Mouse (Mus musculus) spleen, adult 12 weeks (tissue): ENCODE results near the gene Fam78b.

Experiments used
- DNase-seq: peaks from one replicate; pipeline ENCODE4 v3.0.0; 2022; ENCODE audit warnings: low spot score

Gene Fam78b

GRCm38 (mm10) chr1:167001174-167001843 is at the start of gene Fam78b:
Gene Fam78b (plus strand): TSS chr1:167001417.
- no peak for DNase-seq

DNA sequence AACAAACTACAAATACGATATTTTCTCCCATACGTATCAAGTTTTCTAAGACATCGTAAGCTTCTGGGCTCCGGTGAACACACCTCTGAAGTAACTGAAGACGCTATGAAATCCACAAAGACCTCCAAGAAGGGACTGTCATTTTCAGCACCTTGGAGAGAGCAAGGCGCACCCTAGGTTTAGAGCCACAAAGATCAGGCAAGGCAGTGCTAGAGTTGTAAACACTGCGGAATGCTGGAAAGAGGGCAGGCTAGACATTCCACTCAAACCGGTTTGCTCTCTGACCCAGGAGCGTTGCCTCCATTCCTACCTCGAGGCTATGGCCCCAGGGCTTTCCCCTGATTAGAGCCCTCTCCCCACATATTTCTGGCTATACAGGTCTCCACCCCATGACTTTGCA is 36.7 kb upstream of the Fam78b start:
- DNase-seq, result no peak

GRCm38 (mm10) chr1:166968271-166968670 is 32.9 kb upstream of the Fam78b start:
- DNase-seq, result no peak

GRCm38 (mm10) chr1:166973731-166974130 is 27.5 kb upstream of the Fam78b start:
- DNase-seq, result no peak

DNA sequence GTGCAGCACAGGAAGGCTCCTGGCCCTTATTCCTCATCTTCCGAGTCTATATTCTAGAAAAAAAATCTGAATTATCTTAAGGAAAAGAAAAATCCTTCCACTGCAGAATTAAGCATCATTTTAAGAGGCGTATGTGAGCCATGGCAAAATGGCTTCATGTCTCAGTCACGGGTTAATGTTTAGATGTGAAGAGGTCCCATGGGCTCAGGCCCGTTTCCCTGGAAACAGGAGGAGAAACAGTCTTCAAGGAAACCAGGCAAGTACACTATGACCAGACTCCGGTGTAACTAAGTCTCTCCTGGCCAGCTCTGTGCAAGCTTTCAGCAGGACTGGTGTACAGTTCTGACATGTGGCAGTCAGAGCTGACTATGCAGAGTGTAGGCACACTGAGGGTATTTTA is 22.6 kb upstream of the Fam78b start:
- no peak for DNase-seq

- no peak for DNase-seq
These were observed 7.0 kb upstream of the Fam78b start for GRCm38 (mm10) chr1:166994266-166994665.

- no peak for DNase-seq
These were observed 5.0 kb upstream of the Fam78b start for GRCm38 (mm10) chr1:166996250-166996649.

- no peak for DNase-seq
These were observed 4.4 kb upstream of the Fam78b start for GRCm38 (mm10) chr1:166996811-166997210.

GRCm38 (mm10) chr1:167000529-167001173 is 566 bp upstream of the Fam78b start:
- DNase-seq, result no peak

GRCm38 (mm10) chr1:167001844-167002485 is 748 bp downstream of the Fam78b start:
- no peak for DNase-seq

- DNase-seq, result no peak
These were observed 1.3 kb downstream of the Fam78b start for GRCm38 (mm10) chr1:167002486-167002850.

DNA sequence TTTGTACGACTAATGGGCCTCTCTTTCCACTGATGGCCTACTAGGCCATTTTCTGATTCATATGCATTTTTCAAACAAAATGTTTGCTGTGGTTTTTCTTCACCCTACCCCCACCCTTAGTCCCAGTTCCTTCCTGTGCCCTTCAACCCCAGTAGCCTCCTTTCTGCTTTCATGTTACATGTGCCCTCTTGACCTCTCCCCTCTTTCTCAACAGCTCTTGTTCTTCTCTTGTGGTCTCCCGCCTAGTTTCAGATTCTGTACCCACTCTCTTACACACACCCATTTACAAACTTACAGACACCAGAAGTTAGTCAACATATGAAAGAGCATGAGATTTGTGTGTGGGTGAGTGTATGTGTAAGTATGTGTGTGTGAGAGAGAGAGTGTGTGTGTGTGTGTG is 3.4 kb downstream of the Fam78b start:
- no peak for DNase-seq

DNA sequence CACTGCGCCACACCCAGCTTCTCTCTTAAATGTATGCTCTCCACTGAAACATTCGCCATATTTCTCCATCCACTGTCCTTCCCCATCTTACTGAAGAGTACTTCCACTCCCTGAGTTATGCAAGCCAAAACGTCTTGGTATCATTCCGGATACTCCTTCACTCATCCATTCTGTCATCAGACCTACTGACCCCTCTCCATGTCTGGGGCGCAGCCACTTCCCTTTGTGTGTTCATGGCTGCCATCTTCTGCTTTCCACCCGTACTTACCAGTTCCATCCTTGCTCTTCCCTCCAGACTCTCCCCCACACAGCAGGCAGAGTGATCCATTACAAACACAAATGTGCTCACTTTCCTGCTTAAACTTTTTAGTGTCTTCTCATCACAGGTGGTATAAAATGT is 6.1 kb downstream of the Fam78b start:
- DNase-seq, result no peak

DNA sequence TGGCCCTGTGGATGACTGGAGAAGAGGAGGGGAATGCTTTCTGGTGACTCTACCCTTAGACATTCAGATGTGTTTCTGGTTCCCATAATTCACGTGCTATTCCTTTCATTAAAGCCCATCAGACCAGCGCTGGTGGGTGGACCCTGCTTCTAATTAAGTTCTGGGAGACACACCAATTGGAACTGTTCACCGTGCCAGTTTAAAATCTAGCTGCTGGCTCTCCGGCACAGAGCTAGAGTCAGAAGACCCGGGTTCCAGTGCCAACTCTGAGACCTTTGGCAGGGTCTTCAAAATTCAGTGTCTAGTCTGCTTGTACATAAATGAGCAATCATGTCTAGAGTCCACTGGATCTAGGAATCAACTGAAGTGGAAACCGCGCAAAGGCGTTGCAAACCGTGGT is 9.0 kb downstream of the Fam78b start:
- DNase-seq, result no peak

GRCm38 (mm10) chr1:167011301-167011700 is 10.1 kb downstream of the Fam78b start:
- no peak for DNase-seq

DNA sequence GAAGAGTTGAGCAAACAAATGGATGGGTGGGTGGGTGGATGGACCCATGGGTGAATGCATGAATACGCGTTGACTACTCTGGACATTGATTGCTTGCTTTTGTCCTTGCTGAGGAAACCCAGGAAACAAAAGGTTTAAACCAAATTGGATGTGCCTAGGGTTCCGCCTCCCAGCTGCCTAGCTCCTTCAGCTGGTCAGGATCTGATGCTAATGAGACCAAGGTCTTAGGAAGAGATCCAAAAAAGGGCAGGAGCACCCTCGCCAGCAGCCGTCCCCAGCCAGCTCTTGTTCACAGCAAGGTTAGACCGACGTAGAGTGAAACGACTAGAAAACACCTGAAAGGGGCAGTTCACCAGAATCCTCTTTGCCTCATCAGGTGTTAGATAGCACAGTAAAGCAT is 11.4 kb downstream of the Fam78b start:
- no peak for DNase-seq

DNA sequence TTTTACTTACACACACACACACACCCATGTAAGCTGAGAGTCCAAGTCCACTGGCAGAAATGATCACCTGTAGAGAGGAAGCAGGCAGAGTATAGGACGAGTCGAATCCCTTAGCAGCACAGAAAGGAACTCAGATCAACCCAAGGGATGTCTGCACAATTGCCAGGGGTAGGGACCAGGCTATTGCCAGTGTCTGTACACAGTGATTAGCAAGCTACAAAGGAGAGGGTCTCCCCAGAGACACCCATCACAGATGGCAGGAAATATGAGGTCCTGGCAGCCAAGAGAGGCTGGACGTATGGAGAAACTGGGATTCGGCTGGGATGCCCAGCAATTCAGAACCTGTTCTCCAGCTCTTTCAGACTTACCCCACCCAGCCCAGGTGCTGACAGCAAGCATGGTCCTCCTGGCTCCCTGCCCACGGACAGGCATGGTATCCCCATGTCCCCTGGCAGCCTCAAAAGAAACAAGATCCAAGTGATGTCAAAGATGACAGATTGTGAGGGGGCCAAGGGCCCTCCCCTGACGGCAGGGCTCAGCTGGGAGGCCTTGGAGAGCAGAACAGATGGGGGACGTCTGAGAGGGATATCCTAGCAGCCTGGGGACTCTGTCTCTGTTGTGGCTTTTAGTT is 12.1 kb downstream of the Fam78b start:
- DNase-seq, result no peak

DNA sequence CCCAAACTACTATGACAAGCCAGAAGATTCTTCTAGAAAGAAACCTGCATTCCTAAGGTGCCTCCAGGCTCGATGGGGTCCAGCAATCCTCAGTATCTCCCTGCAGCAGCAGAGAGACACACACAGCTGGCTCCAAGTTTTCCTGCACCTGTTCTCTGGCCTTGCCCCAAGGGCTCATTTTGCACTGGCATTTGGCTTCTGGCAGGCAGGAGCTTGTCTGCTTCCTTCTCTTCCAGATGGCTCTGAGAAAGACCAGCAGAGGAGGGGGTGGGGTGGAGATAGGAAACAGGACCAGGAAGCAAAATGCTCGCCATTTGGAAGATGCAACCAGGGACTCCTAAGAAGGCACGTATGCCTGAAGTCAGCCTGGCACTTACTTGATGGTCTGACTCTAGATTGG is 15.1 kb downstream of the Fam78b start:
- no peak for DNase-seq

DNA sequence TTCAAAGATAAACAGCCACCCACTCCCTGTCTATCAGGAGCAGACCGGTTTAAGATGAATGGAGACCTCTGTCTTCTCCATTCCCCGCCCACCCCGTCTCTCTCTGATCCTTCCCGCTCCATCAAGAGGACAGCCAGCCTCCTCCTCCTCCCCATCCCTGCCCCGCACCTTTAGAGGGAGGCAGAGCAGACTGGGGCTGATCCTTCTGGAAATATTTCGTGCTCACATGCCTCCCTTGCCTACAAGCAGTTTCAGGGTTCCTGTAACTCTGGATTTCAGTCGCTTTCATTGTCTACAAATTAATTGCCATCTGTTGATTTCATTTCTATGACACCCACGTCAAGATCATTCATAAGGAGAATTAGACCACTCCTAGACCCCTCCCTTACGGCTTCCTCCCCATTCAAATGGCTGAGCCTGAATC is 20.8 kb downstream of the Fam78b start:
- DNase-seq, result no peak

- no peak for DNase-seq
These were observed 21.4 kb downstream of the Fam78b start for GRCm38 (mm10) chr1:167022541-167023121.

DNA sequence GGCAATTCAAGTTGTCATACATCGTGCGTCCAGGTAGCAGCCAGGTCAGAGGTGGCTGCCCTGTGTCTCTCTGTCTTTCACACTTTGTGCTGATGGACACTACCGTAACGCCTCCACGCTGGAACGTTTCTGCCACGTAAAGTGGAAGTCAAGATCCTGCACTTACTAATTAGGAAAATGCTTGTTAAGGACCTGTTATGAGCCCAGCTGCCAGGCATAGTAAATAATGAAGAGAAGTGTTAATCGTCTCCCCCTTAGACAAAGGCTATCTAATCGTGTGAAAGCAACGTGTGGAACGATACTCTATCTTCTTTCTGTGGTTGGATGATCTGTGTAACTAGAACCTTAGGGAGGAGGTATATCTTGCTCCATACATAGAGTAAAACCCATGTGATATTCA is 22.6 kb downstream of the Fam78b start:
- DNase-seq, result no peak

DNA sequence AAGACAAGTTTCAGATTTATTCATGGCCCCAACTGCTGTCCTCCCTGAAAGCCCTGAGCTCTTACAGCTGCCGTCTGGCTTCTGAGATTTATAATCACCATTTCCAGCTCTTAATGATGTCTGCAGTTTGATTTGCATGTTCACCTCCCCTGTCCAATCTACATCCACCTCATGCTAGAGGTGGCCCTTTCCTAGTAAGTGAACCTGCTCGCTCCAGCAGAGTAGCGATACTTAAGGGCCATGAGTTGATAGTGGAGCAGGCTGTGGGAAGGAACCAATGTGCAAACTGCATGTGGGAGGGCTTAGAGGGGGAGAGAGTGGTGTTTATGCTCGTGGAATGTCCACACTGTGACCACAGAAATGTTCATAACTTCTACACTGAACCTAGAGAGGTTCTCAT is 23.7 kb downstream of the Fam78b start:
- DNase-seq, result no peak
